Mouse (Mus musculus): ENCODE measurements around the gene Olfr774.
"Not testable (repeated sequence)": the region's sequence is repeated elsewhere in the genome, so short reads cannot be mapped to it uniquely, and the experiment has no call there.

Olfr774 gene

GRCm38 (mm10) chr10:129235904-129236303, at the start of gene Olfr774:
Gene Olfr774 (plus strand): TSS chr10:129236204.
- no peak for DNase-seq

- not testable (repeated sequence) for DNase-seq
These were observed 48.7 kb upstream of the Olfr774 start, which contains the start of gene Olfr773 for GRCm38 (mm10) chr10:129187319-129187718. Gene Olfr773 (minus strand): TSS chr10:129187419.

GRCm38 (mm10) chr10:129230737-129231136, 5.3 kb upstream of the Olfr774 start:
- DNase-seq = no peak

GRCm38 (mm10) chr10:129248112-129248511, 12.1 kb downstream of the Olfr774 start, which contains the start of gene Olfr775:
Gene Olfr775 (plus strand): TSS chr10:129248412.
- DNase-seq = no peak

GRCm38 (mm10) chr10:129258827-129259226, 22.8 kb downstream of the Olfr774 start, which contains the start of gene Olfr776:
Gene Olfr776 (plus strand): TSS chr10:129259127.
- no peak for DNase-seq

- DNase-seq = no peak
These were observed 35.1 kb downstream of the Olfr774 start, which contains the start of gene Olfr777 for GRCm38 (mm10) chr10:129271081-129271535. Gene Olfr777 (minus strand): TSS chr10:129271485.

All from kidney, adult 8-10 months (tissue).